Mouse (Mus musculus) R1 (cell line): ENCODE results near the gene Hoxa2.

Source experiments
- DNase-seq: peaks from one replicate; pipeline ENCODE4 v3.0.0-alpha.2; 2018; ENCODE audit warnings: low read depth, low spot score

Hoxa2 gene

GRCm38 (mm10) chr6:52150401-52150966 is 14.1 kb downstream of the Hoxa2 start:
- DNase-seq: no peak

- DNase-seq: no peak
Measured at GRCm38 (mm10) chr6:52139115-52139514, 25.5 kb downstream of the Hoxa2 start.

- DNase-seq: peak; percentile 68
Measured at GRCm38 (mm10) chr6:52138576-52138975, 26.1 kb downstream of the Hoxa2 start.

GRCm38 (mm10) chr6:52137841-52138535 is 26.6 kb downstream of the Hoxa2 start:
- DNase-seq: peak; percentile 72

GRCm38 (mm10) chr6:52123673-52124072 is 41.0 kb downstream of the Hoxa2 start:
- DNase-seq: no peak

GRCm38 (mm10) chr6:52121173-52121572 is 43.5 kb downstream of the Hoxa2 start:
- DNase-seq: no peak

GRCm38 (mm10) chr6:52118903-52119635 is 45.6 kb downstream of the Hoxa2 start:
- DNase-seq: no peak

DNA sequence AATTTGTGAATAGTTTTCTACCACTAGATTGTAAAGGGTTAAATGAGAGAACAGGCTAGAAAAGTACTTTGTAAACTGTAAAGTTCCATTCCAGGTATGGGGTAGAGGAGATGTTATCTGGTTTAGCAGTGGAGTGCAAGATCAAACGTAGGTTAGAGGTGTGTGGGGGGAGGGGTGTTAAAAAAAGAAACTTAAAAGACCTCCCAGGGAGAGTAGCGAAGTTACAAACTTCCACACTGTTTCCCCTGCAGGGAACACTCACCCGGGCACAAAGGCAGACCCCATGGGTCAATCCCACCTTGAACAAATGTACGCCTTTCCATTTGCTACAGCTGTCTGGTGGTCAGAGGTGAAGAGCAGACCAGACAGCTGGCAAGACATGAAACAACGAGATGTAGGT is 48.7 kb downstream of the Hoxa2 start:
- peak; percentile 68 for DNase-seq
